Mouse (Mus musculus): ENCODE results near the gene Hnrnpc. TPM values are rescaled to one million over a fixed set of nuclear protein-coding genes. Genes with fewer than 3 reads are reported as not detected.

Hnrnpc gene
- total RNA-seq (2021) = 100 to 1,000 TPM; 220 to 223 TPM

- intact Hi-C loops (cut with DNase I) = no loop called here
These were observed at the start of gene Hnrnpc for GRCm38 (mm10) chr14:52103856-52104676. Gene Hnrnpc (minus strand): TSS chr14:52104028.

GRCm38 (mm10) chr14:52152613-52153012 is 48.8 kb upstream of the Hnrnpc start:
- DNase-seq = no peak
- intact Hi-C loops (cut with DNase I) = no loop called here

More at GRCm38 (mm10) chr14:52103856-52104676, at the start of gene Hnrnpc:
- DNase-seq = peak; percentile 100

GRCm38 (mm10) chr14:52152179-52152578 is 48.4 kb upstream of the Hnrnpc start:
- intact Hi-C loops (cut with DNase I) = no loop called here
- no peak for DNase-seq

GRCm38 (mm10) chr14:52149888-52150287 is 46.1 kb upstream of the Hnrnpc start:
- no peak for DNase-seq
- intact Hi-C loops (cut with DNase I) = no loop called here

- intact Hi-C loops (cut with DNase I) = no loop called here
- DNase-seq = no peak
These were observed 42.7 kb upstream of the Hnrnpc start for GRCm38 (mm10) chr14:52146540-52146939.

- intact Hi-C loops (cut with DNase I) = no loop called here
- no peak for DNase-seq
These were observed 40.3 kb upstream of the Hnrnpc start for GRCm38 (mm10) chr14:52144165-52144564.

GRCm38 (mm10) chr14:52141445-52142127 is 37.8 kb upstream of the Hnrnpc start:
- no peak for DNase-seq
- intact Hi-C loops (cut with DNase I) = no loop called here

GRCm38 (mm10) chr14:52140577-52141444 is 37.0 kb upstream of the Hnrnpc start:
- intact Hi-C loops (cut with DNase I) = no loop called here
- DNase-seq = no peak

- intact Hi-C loops (cut with DNase I) = no loop called here
These were observed 29.8 kb upstream of the Hnrnpc start for GRCm38 (mm10) chr14:52133584-52133983.

GRCm38 (mm10) chr14:52124636-52125035 is 20.8 kb upstream of the Hnrnpc start:
- intact Hi-C loops (cut with DNase I) = loop anchor here (1.0 kb wide), 1 partner anchor 65 kb away; no protein-coding TSS in a partner anchor
- DNase-seq = no peak

More at GRCm38 (mm10) chr14:52133584-52133983, 29.8 kb upstream of the Hnrnpc start:
- no peak for DNase-seq

GRCm38 (mm10) chr14:52123918-52124317 is 20.1 kb upstream of the Hnrnpc start:
- intact Hi-C loops (cut with DNase I) = loop anchor here (1.0 kb wide), 1 partner anchor 65 kb away; no protein-coding TSS in a partner anchor
- peak; percentile 70 for DNase-seq

- no peak for DNase-seq
- intact Hi-C loops (cut with DNase I) = no loop called here
These were observed 16.3 kb upstream of the Hnrnpc start for GRCm38 (mm10) chr14:52120169-52120568.

- intact Hi-C loops (cut with DNase I) = no loop called here
- DNase-seq = peak; percentile 68
These were observed 15.2 kb upstream of the Hnrnpc start for GRCm38 (mm10) chr14:52118823-52119608.

GRCm38 (mm10) chr14:52118456-52118822 is 14.6 kb upstream of the Hnrnpc start:
- intact Hi-C loops (cut with DNase I) = no loop called here
- DNase-seq = peak; percentile 13

GRCm38 (mm10) chr14:52117241-52117640 is 13.4 kb upstream of the Hnrnpc start:
- intact Hi-C loops (cut with DNase I) = no loop called here

GRCm38 (mm10) chr14:52114101-52114500 is 10.3 kb upstream of the Hnrnpc start:
- intact Hi-C loops (cut with DNase I) = no loop called here
- no peak for DNase-seq

More at GRCm38 (mm10) chr14:52117241-52117640, 13.4 kb upstream of the Hnrnpc start:
- DNase-seq = no peak

- no peak for DNase-seq
- intact Hi-C loops (cut with DNase I) = no loop called here
These were observed 6.5 kb upstream of the Hnrnpc start, which contains the start of gene Rpgrip1 for GRCm38 (mm10) chr14:52110346-52110745. Gene Rpgrip1 (plus strand): TSS chr14:52110704.

- intact Hi-C loops (cut with DNase I) = no loop called here
- no peak for DNase-seq
These were observed 4.2 kb upstream of the Hnrnpc start for GRCm38 (mm10) chr14:52108025-52108424.

GRCm38 (mm10) chr14:52106741-52107140 is 2.9 kb upstream of the Hnrnpc start:
- DNase-seq = peak; percentile 54
- intact Hi-C loops (cut with DNase I) = no loop called here

- DNase-seq = no peak
- intact Hi-C loops (cut with DNase I) = no loop called here
These were observed 1.5 kb upstream of the Hnrnpc start for GRCm38 (mm10) chr14:52105308-52105707.
